Mouse (Mus musculus): ENCODE results near the gene Elmod2.

Gene Elmod2

GRCm38 (mm10) chr8:83274470-83274869 lies 57.8 kb downstream of the Elmod2 start:
- DNase-seq (ENCODE audit: low spot score): no peak

GRCm38 (mm10) chr8:83272464-83272863 lies 59.8 kb downstream of the Elmod2 start:
- DNase-seq (ENCODE audit: low spot score): no peak

- DNase-seq (ENCODE audit: low spot score): no peak
Measured at GRCm38 (mm10) chr8:83271172-83271571, 61.1 kb downstream of the Elmod2 start.

Measured in testis, postnatal 14 days (tissue).